Mouse (Mus musculus): ENCODE results near the gene Sigirr. TPM values are rescaled to one million over a fixed set of nuclear protein-coding genes. Genes with fewer than 3 reads are reported as not detected.

Sigirr gene
- total and polyA plus RNA-seq, 2 experiments from 2014 or later: 2.4 to 19.5 TPM

GRCm38 (mm10) chr7:141103161-141103560, 2.8 kb upstream of the Sigirr start:
- TF ChIP-seq CTCF (IDR thresholded peaks at IDR 0.05; ENCODE audit: low read depth): no peak
- Histone ChIP-seq H3K9ac (replicated peaks; ENCODE audit: low read length) (no peak overlapping the region), H3K36me3 (ENCODE audit: insufficient read depth, low read length) (no peaks in the 10 kb centered on the region), H3K9me3 (ENCODE audit: low read length) (no peaks in the 10 kb centered on the region), H3K4me2 (ENCODE audit: low read depth, low read length) (no peak overlapping the region), H3K27ac (no peak overlapping the region), H3K4me3 (ENCODE audit: low read length) (no peak overlapping the region), H3K27me3 (ENCODE audit: insufficient read depth, low read length) (0 out of 2 replicates have a peak, but pooled peaks cover 7% of the 10 kb centered on the region), H3K4me1 (ENCODE audit: insufficient read depth, low read length) (peaks cover 4% of the 10 kb centered on the region)
- ATAC-seq (no peak), DNase-seq (ENCODE audit: low spot score) (no peak)
- WGBS: 77% methylated on average over 3 of the region's 3 CpGs

- Histone ChIP-seq H3K4me3 (ENCODE audit: low read length) (no peak overlapping the region), H3K4me1 (ENCODE audit: insufficient read depth, low read length) (peaks cover 4% of the 10 kb centered on the region), H3K27me3 (ENCODE audit: insufficient read depth, low read length) (0 out of 2 replicates have a peak, but pooled peaks cover 13% of the 10 kb centered on the region), H3K9ac (replicated peaks; ENCODE audit: low read length) (no peak overlapping the region), H3K36me3 (ENCODE audit: insufficient read depth, low read length) (no peaks in the 10 kb centered on the region), H3K4me2 (ENCODE audit: low read depth, low read length) (no peak overlapping the region), H3K27ac (no peak overlapping the region), H3K9me3 (ENCODE audit: low read length) (no peaks in the 10 kb centered on the region)
- TF ChIP-seq CTCF (IDR thresholded peaks at IDR 0.05; ENCODE audit: low read depth): no peak
- WGBS: 86% methylated on average over 5 of the region's 5 CpGs
- no peak for DNase-seq (ENCODE audit: low spot score)
- ATAC-seq: no peak
Observed at GRCm38 (mm10) chr7:141097177-141097576, 3.2 kb downstream of the Sigirr start.

DNA sequence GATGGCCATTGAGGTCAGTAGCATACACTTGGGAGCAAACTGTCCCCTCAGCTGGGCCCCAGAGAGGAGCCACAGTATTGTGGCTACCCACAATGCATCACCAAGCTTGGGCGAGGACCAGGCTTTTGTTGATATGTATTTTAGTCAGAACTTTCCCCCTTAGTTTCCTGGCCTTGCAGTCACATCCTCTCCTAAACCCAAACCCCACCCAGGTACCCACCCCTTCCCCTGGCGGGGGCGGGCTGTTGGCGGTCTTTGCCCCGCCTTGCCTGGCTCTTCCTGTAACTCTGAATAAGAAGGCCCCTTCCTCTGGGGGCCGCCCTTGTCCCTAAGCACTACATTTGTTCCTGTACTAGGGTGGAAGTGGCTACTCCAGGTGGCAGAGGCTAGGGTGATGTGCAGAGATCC, 3.7 kb downstream of the Sigirr start:
- H3K9me3 ChIP-seq (ENCODE audit: low read length): no peaks in the 10 kb centered on the region
- no peaks in the 10 kb centered on the region for H3K36me3 ChIP-seq (ENCODE audit: insufficient read depth, low read length)
- TF ChIP-seq CTCF (IDR thresholded peaks at IDR 0.05; ENCODE audit: low read depth): no peak
- no peak overlapping the region for H3K4me3 ChIP-seq (ENCODE audit: low read length)
- H3K9ac ChIP-seq (replicated peaks; ENCODE audit: low read length): no peak overlapping the region
- no peak for ATAC-seq
- WGBS: 43% methylated on average over 6 of the region's 6 CpGs
- DNase-seq (ENCODE audit: low spot score): no peak
- no peak overlapping the region for H3K27ac ChIP-seq
- no peak overlapping the region for H3K4me2 ChIP-seq (ENCODE audit: low read depth, low read length)
- H3K27me3 ChIP-seq (ENCODE audit: insufficient read depth, low read length): 0 out of 2 replicates have a peak, but pooled peaks cover 13% of the 10 kb centered on the region
- peaks cover 4% of the 10 kb centered on the region for H3K4me1 ChIP-seq (ENCODE audit: insufficient read depth, low read length)

DNA sequence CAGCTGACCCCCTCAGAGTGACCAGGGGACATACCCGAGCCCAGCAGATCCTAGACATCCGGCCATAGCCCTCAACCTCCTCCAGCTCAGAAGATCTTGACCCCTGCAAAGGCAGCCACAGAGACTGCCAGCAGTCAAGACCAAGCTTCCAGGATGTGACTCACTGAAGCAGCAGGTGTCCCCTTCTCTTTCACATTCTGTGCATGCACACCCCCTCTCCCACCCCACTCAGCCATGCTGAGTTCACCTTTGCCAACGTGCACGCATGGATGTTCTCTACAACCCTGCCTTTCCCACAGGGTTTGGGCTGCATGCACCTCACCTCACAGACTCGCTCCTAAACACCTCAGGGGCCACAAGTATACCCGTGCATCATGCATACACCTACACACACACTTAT, 4.4 kb downstream of the Sigirr start:
- Histone ChIP-seq H3K27ac (no peak overlapping the region), H3K27me3 (ENCODE audit: insufficient read depth, low read length) (0 out of 2 replicates have a peak, but pooled peaks cover 13% of the 10 kb centered on the region), H3K4me3 (ENCODE audit: low read length) (no peak overlapping the region), H3K9ac (replicated peaks; ENCODE audit: low read length) (no peak overlapping the region), H3K4me2 (ENCODE audit: low read depth, low read length) (no peak overlapping the region; the same call in 1 of the 2 replicates), H3K9me3 (ENCODE audit: low read length) (no peaks in the 10 kb centered on the region), H3K4me1 (ENCODE audit: insufficient read depth, low read length) (peaks cover 4% of the 10 kb centered on the region), H3K36me3 (ENCODE audit: insufficient read depth, low read length) (no peaks in the 10 kb centered on the region)
- DNase-seq (ENCODE audit: low spot score): no peak
- ATAC-seq: no peak
- no peak for TF ChIP-seq CTCF (IDR thresholded peaks at IDR 0.05; ENCODE audit: low read depth)
- 80% methylated on average over 6 of the region's 6 CpGs for WGBS

GRCm38 (mm10) chr7:141094487-141095205, 5.7 kb downstream of the Sigirr start:
- Histone ChIP-seq H3K27ac (no peak overlapping the region), H3K9ac (replicated peaks; ENCODE audit: low read length) (no peak overlapping the region), H3K4me3 (ENCODE audit: low read length) (no peak overlapping the region), H3K9me3 (ENCODE audit: low read length) (no peaks in the 10 kb centered on the region), H3K27me3 (ENCODE audit: insufficient read depth, low read length) (0 out of 2 replicates have a peak, but pooled peaks cover 6% of the 10 kb centered on the region), H3K4me2 (ENCODE audit: low read depth, low read length) (no peak overlapping the region), H3K36me3 (ENCODE audit: insufficient read depth, low read length) (no peaks in the 10 kb centered on the region), H3K4me1 (ENCODE audit: insufficient read depth, low read length) (peaks cover 3% of the 10 kb centered on the region)
- DNase-seq (ENCODE audit: low spot score) (no peak), ATAC-seq (no peak)
- 57% methylated on average over 15 of the region's 15 CpGs for WGBS
- TF ChIP-seq CTCF (IDR thresholded peaks at IDR 0.05; ENCODE audit: low read depth): no peak

GRCm38 (mm10) chr7:141093950-141094349, 6.4 kb downstream of the Sigirr start:
- Histone ChIP-seq H3K4me3 (ENCODE audit: low read length) (no peak overlapping the region), H3K27ac (no peak overlapping the region), H3K36me3 (ENCODE audit: insufficient read depth, low read length) (no peaks in the 10 kb centered on the region), H3K9ac (replicated peaks; ENCODE audit: low read length) (no peak overlapping the region), H3K4me1 (ENCODE audit: insufficient read depth, low read length) (no peaks in the 10 kb centered on the region), H3K9me3 (ENCODE audit: low read length) (no peaks in the 10 kb centered on the region), H3K27me3 (ENCODE audit: insufficient read depth, low read length) (peaks cover 8% of the 10 kb centered on the region; the same call in 1 of the 2 replicates), H3K4me2 (ENCODE audit: low read depth, low read length) (no peak overlapping the region)
- ATAC-seq (no peak), DNase-seq (ENCODE audit: low spot score) (no peak)
- 86% methylated on average over 6 of the region's 6 CpGs for WGBS
- TF ChIP-seq CTCF (IDR thresholded peaks at IDR 0.05; ENCODE audit: low read depth): no peak

Data from hindbrain, postnatal 0 days (tissue).